8 mouse cellular contexts compared by ENCODE assay signal in the genomic region with DNA sequence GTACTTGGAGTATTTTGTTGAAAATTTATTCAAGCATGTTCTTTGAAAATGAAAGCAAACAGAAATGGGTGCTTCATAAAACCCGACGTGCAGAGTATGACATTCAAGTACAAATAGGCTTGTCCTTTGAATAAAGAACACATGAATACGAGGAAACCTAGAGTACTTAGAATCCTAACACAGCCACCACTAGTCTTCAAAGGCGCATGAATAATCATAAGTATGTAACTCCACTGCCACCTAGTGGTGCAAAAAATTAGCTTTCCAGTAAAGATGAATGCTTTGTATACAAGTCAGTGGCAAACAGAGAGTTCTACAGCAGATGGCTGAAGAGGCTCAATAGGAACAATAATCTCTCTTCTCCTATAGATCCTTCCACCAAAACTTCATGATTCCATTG.
DNase-seq lines count a peak whose midpoint lies in the region; ATAC-seq and TF ChIP-seq lines count a peak whose summit lies in the region.

No protein-coding gene starts in this region.

- H3K4me3 ChIP-seq in lung, embryonic 14.5 days (ENCODE audit: low read depth, low read length), result no peak overlapping the region
- H3K4me3 ChIP-seq in lung, adult 2 months (replicated peaks; ENCODE audit: extremely low read depth, low read depth, low read length), result no peak overlapping the region
- H3K4me3 ChIP-seq in forebrain, embryonic 10.5 days, result no peak overlapping the region

- no peaks in the 10 kb centered on the region for H3K36me3 ChIP-seq in lung, embryonic 14.5 days (ENCODE audit: insufficient read depth)
- H3K36me3 ChIP-seq in forebrain, embryonic 10.5 days (replicated peaks), result no peaks in the 10 kb centered on the region

- no peaks in the 10 kb centered on the region for H3K9me3 ChIP-seq in lung, embryonic 14.5 days (ENCODE audit: low read depth, low read length)
- H3K9me3 ChIP-seq in forebrain, embryonic 10.5 days, result no peaks in the 10 kb centered on the region

- peak; percentile 98 for DNase-seq in lung, embryonic 14.5 days
- DNase-seq in lung, adult 2 months, result no peak
- DNase-seq in brain, embryonic 14.5 days (ENCODE audit: low read depth), result peak; percentile 95
- DNase-seq in forebrain, embryonic 10.5 days (ENCODE audit: extremely low spot score, low spot score), result peak; percentile 19
- peak; percentile 5 to 52 for DNase-seq in left cerebral cortex, adult 8-10 months (ENCODE audit: low spot score in 2 of 2)
- DNase-seq in naive thymus-derived CD4-positive, alpha-beta T cell, adult 2 months (ENCODE audit: low read depth), result peak; percentile 2
- no peak for DNase-seq in T-cell, adult 2 months (ENCODE audit: low spot score)

- no peak overlapping the region for H3K27ac ChIP-seq in lung, embryonic 14.5 days (ENCODE audit: low read depth)
- H3K27ac ChIP-seq in forebrain, embryonic 10.5 days, result no peak overlapping the region

- H3K4me2 ChIP-seq in lung, embryonic 14.5 days, result no peak overlapping the region

- 4% methylated on average over 4 of the region's 4 CpGs for WGBS in lung, embryonic 14.5 days
- WGBS in lung, adult 2 months, result 0% methylated on average over 4 of the region's 4 CpGs
- 8% methylated on average over 4 of the region's 4 CpGs for WGBS in forebrain, embryonic 10.5 days

- H3K9ac ChIP-seq in lung, embryonic 14.5 days, result no peak overlapping the region

- no peaks in the 10 kb centered on the region for H3K27me3 ChIP-seq in lung, embryonic 14.5 days (ENCODE audit: insufficient read depth, low read length)
- no peaks in the 10 kb centered on the region for H3K27me3 ChIP-seq in forebrain, embryonic 10.5 days (ENCODE audit: poor library complexity, severe bottlenecking)

- ATAC-seq in lung, embryonic 14.5 days (ENCODE audit: insufficient read depth), result peak; percentile 84
- peak; percentile 54 for ATAC-seq in inflammation-experienced regulatory T-cells, adult 6 months

- no peak for TF ChIP-seq POLR2A in lung, adult 2 months (IDR thresholded peaks at IDR 0.05; ENCODE audit: borderline replicate concordance, extremely low read depth, low read depth, low read length)
- no peak for TF ChIP-seq POLR2A in brain, embryonic 14.5 days (IDR thresholded peaks at IDR 0.05; ENCODE audit: borderline replicate concordance, extremely low read depth, insufficient read depth, insufficient read length, poor library complexity, severe bottlenecking)

- no peaks in the 10 kb centered on the region for H3K4me1 ChIP-seq in lung, embryonic 14.5 days (ENCODE audit: insufficient read depth)
- H3K4me1 ChIP-seq in lung, adult 2 months (ENCODE audit: control insufficient read depth, insufficient read depth, low read length), result no peaks in the 10 kb centered on the region
- H3K4me1 ChIP-seq in forebrain, embryonic 10.5 days, result no peaks in the 10 kb centered on the region

- peak; percentile 86 for TF ChIP-seq CTCF in lung, embryonic 14.5 days (IDR thresholded peaks at IDR 0.05; ENCODE audit: low read depth)
- no peak for TF ChIP-seq CTCF in lung, adult 2 months (IDR thresholded peaks at IDR 0.05; ENCODE audit: insufficient read depth, low read length)
- peak; percentile 53 for TF ChIP-seq CTCF in brain, embryonic 14.5 days (IDR thresholded peaks at IDR 0.05; ENCODE audit: borderline replicate concordance, extremely low read depth, insufficient read depth, insufficient read length)

Comparison
In these comparisons a context has a peak if more than half of its experiments do, and no peak if none do; other contexts are left out.
1. DNase-seq: peak in lung, embryonic 14.5 days (single experiment), brain, embryonic 14.5 days (single experiment), forebrain, embryonic 10.5 days (single experiment), left cerebral cortex, adult 8-10 months (2 of 2) and naive thymus-derived CD4-positive, alpha-beta T cell, adult 2 months (single experiment); none in lung, adult 2 months (single experiment) and T-cell, adult 2 months (single experiment).